Mouse (Mus musculus): ENCODE measurements at regions not wholly inside any gene's neighbourhood (a gene's known extent, or its start where the extent isn't known, plus 50 kb on each side); places are given as distances from the start of the nearest gene placed in this dataset.

DNA sequence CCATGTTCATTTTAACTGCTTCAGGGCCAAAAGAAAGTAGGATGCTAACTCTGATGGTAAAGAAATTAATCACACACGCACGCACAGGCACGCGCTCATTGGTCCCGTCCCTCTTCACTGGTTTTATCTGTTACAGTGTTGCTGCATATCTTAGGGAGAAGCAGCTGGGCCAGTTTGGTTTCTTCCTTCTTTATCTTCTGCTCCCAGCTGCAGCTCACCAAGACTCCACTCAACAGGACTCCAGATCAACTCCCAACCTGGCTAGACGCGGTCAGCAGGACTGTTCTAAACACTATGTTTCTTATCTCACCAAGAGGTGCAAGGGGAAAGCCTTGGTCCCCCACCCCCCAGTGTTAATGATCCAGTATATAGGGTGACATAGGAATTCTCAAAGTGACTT lies 455.9 kb downstream of the Sox2 start:
- Histone ChIP-seq H3K27ac (no peak overlapping the region), H3K27me3 (peaks cover 32% of the 10 kb centered on the region), H3K4me2 (no peak overlapping the region), H3K4me3 (replicated peaks) (no peak overlapping the region), H3K9ac (no peak overlapping the region), H3K36me3 (no peaks in the 10 kb centered on the region), H3K9me3 (replicated peaks) (no peaks in the 10 kb centered on the region), H3K4me1 (no peaks in the 10 kb centered on the region)
- ATAC-seq (replicated peaks; ENCODE audit: low FRiP score): no peak
- WGBS: 70% methylated on average over 7 of the region's 7 CpGs

GRCm38 (mm10) chr3:35133477-35133876 lies 483.3 kb downstream of the Sox2 start:
- H3K9ac ChIP-seq: no peak overlapping the region
- no peak overlapping the region for H3K27ac ChIP-seq
- no peak for ATAC-seq (replicated peaks; ENCODE audit: low FRiP score)
- no peaks in the 10 kb centered on the region for H3K9me3 ChIP-seq (replicated peaks)
- H3K4me3 ChIP-seq (replicated peaks): no peak overlapping the region
- no peaks in the 10 kb centered on the region for H3K27me3 ChIP-seq
- H3K4me1 ChIP-seq: no peaks in the 10 kb centered on the region
- no peaks in the 10 kb centered on the region for H3K36me3 ChIP-seq
- H3K4me2 ChIP-seq: no peak overlapping the region
- 84% methylated on average over 3 of the region's 3 CpGs for WGBS

- no peak overlapping the region for H3K4me3 ChIP-seq (replicated peaks)
- H3K9ac ChIP-seq: no peak overlapping the region
- H3K27me3 ChIP-seq: no peaks in the 10 kb centered on the region
- no peak for ATAC-seq (replicated peaks; ENCODE audit: low FRiP score)
- H3K9me3 ChIP-seq (replicated peaks): no peaks in the 10 kb centered on the region
- 71% methylated on average over 11 of the region's 11 CpGs for WGBS
- no peak overlapping the region for H3K27ac ChIP-seq
- H3K4me2 ChIP-seq: no peak overlapping the region
- no peaks in the 10 kb centered on the region for H3K4me1 ChIP-seq
- no peaks in the 10 kb centered on the region for H3K36me3 ChIP-seq
Observed at GRCm38 (mm10) chr3:35141500-35142220, 491.5 kb downstream of the Sox2 start.

DNA sequence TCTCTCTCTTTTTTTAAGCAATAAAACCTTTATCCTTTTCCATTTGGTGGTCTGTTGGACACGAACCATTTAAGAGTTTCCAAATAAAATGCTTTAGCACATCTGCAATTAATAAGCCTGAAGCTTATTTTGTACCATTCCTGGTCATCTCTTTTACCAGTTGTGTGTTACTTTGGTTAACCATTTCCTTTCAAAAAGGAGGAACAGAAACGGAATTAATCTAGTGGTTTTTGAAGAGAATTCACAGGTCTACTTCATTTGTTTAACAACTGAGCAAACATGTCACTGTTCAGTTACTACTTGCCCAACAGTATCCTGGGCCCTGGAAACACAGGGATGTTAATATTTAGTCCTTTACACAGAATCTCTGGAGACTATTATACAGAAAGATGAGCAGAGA lies 492.5 kb downstream of the Sox2 start:
- ATAC-seq (replicated peaks; ENCODE audit: low FRiP score): no peak
- H3K36me3 ChIP-seq: no peaks in the 10 kb centered on the region
- H3K4me3 ChIP-seq (replicated peaks): no peak overlapping the region
- H3K9me3 ChIP-seq (replicated peaks): no peaks in the 10 kb centered on the region
- H3K4me1 ChIP-seq: no peaks in the 10 kb centered on the region
- WGBS: 69% methylated on average over 2 of the region's 2 CpGs
- H3K4me2 ChIP-seq: no peak overlapping the region
- H3K27ac ChIP-seq: no peak overlapping the region
- no peaks in the 10 kb centered on the region for H3K27me3 ChIP-seq
- no peak overlapping the region for H3K9ac ChIP-seq

DNA sequence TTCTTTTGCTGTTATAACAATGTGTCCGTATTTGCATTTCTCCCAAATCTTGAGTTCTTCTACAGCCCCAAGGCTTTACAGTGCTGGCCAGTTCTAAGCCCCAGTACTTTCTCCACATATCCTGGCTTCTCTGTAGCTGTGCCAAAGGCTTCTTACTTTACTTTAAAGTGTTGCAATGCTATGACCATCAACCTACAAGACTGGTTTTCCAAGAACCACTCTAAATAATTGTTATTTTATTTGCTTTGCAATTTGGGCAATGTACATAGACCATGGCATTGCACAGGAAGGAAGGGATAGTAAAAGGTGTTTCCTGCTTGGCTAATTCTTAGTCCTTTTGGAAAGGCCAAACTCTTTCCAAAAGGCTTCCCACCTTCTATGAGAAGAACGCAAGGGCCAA lies 495.4 kb downstream of the Sox2 start:
- Histone ChIP-seq H3K27ac (no peak overlapping the region), H3K9me3 (replicated peaks) (no peaks in the 10 kb centered on the region), H3K27me3 (no peaks in the 10 kb centered on the region), H3K4me3 (replicated peaks) (no peak overlapping the region), H3K4me2 (no peak overlapping the region), H3K9ac (no peak overlapping the region), H3K36me3 (no peaks in the 10 kb centered on the region), H3K4me1 (peaks cover 5% of the 10 kb centered on the region)
- no peak for ATAC-seq (replicated peaks; ENCODE audit: low FRiP score)
- WGBS: 90% methylated on average over 2 of the region's 2 CpGs

- Histone ChIP-seq H3K27ac (no peak overlapping the region), H3K4me1 (peaks cover 5% of the 10 kb centered on the region), H3K4me2 (no peak overlapping the region), H3K4me3 (replicated peaks) (no peak overlapping the region), H3K36me3 (no peaks in the 10 kb centered on the region), H3K9me3 (replicated peaks) (no peaks in the 10 kb centered on the region), H3K27me3 (no peaks in the 10 kb centered on the region), H3K9ac (no peak overlapping the region)
- no peak for ATAC-seq (replicated peaks; ENCODE audit: low FRiP score)
- WGBS: 88% methylated on average over 5 of the region's 5 CpGs
Observed at GRCm38 (mm10) chr3:35146681-35147080, 496.5 kb downstream of the Sox2 start.

- no peaks in the 10 kb centered on the region for H3K27me3 ChIP-seq
- no peak overlapping the region for H3K4me3 ChIP-seq (replicated peaks)
- no peak overlapping the region for H3K9ac ChIP-seq
- WGBS: 48% methylated on average over 12 of the region's 12 CpGs
- no peaks in the 10 kb centered on the region for H3K36me3 ChIP-seq
- no peak overlapping the region for H3K4me2 ChIP-seq
- no peak for ATAC-seq (replicated peaks; ENCODE audit: low FRiP score)
- H3K4me1 ChIP-seq: peaks cover 5% of the 10 kb centered on the region
- no peaks in the 10 kb centered on the region for H3K9me3 ChIP-seq (replicated peaks)
- H3K27ac ChIP-seq: no peak overlapping the region
Observed at GRCm38 (mm10) chr3:35149251-35149691, 499.1 kb downstream of the Sox2 start.

- Histone ChIP-seq H3K27ac (no peak overlapping the region), H3K36me3 (no peaks in the 10 kb centered on the region), H3K9me3 (replicated peaks) (no peaks in the 10 kb centered on the region), H3K4me3 (replicated peaks) (no peak overlapping the region), H3K4me1 (peaks cover 5% of the 10 kb centered on the region), H3K27me3 (no peaks in the 10 kb centered on the region), H3K4me2 (no peak overlapping the region), H3K9ac (no peak overlapping the region)
- WGBS: 80% methylated on average over 7 of the region's 7 CpGs
- no peak for ATAC-seq (replicated peaks; ENCODE audit: low FRiP score)
Observed at GRCm38 (mm10) chr3:35152191-35152590, 502.0 kb downstream of the Sox2 start.

GRCm38 (mm10) chr3:35154266-35154665 lies 504.1 kb downstream of the Sox2 start:
- no peak overlapping the region for H3K4me2 ChIP-seq
- WGBS: 39% methylated on average over 6 of the region's 6 CpGs
- no peak overlapping the region for H3K9ac ChIP-seq
- no peak overlapping the region for H3K27ac ChIP-seq
- no peaks in the 10 kb centered on the region for H3K36me3 ChIP-seq
- no peaks in the 10 kb centered on the region for H3K27me3 ChIP-seq
- no peak for ATAC-seq (replicated peaks; ENCODE audit: low FRiP score)
- H3K9me3 ChIP-seq (replicated peaks): no peaks in the 10 kb centered on the region
- H3K4me3 ChIP-seq (replicated peaks): no peak overlapping the region
- peaks cover 3% of the 10 kb centered on the region for H3K4me1 ChIP-seq

DNA sequence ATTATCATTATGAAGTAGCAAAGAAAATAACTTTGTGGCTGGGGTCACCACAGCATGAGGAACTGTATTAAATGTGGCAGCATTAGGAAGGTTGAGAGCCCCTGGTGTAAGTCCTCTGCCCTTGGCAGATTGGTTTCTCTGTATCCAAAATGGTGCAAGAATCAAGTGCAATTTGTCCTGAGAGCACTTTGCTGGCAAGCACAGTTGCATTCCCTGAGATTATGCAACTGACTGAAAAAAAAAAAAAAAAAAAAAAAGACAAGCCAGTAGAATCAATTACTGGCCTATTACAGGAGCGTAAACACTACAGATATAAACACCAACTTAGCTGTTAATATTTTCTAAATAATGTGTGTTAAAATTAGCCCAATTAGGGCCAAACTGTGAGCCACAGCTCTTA lies 518.5 kb downstream of the Sox2 start:
- Histone ChIP-seq H3K27me3 (no peaks in the 10 kb centered on the region), H3K4me1 (no peaks in the 10 kb centered on the region), H3K9ac (no peak overlapping the region), H3K9me3 (replicated peaks) (no peaks in the 10 kb centered on the region), H3K4me3 (replicated peaks) (no peak overlapping the region), H3K4me2 (no peak overlapping the region), H3K27ac (no peak overlapping the region), H3K36me3 (no peaks in the 10 kb centered on the region)
- 85% methylated on average over 1 of the region's 1 CpGs for whole genome bisulfite sequencing
- no peak for ATAC-seq (replicated peaks; ENCODE audit: low FRiP score)

- H3K4me3 ChIP-seq (replicated peaks): no peak overlapping the region
- H3K9me3 ChIP-seq (replicated peaks): no peaks in the 10 kb centered on the region
- 83% methylated on average over 12 of the region's 12 CpGs for WGBS
- no peaks in the 10 kb centered on the region for H3K36me3 ChIP-seq
- H3K4me1 ChIP-seq: no peaks in the 10 kb centered on the region
- H3K9ac ChIP-seq: no peak overlapping the region
- no peak overlapping the region for H3K4me2 ChIP-seq
- ATAC-seq (replicated peaks; ENCODE audit: low FRiP score): no peak
- H3K27me3 ChIP-seq: no peaks in the 10 kb centered on the region
- H3K27ac ChIP-seq: no peak overlapping the region
Observed at GRCm38 (mm10) chr3:35178759-35179440, 528.7 kb downstream of the Sox2 start.

DNA sequence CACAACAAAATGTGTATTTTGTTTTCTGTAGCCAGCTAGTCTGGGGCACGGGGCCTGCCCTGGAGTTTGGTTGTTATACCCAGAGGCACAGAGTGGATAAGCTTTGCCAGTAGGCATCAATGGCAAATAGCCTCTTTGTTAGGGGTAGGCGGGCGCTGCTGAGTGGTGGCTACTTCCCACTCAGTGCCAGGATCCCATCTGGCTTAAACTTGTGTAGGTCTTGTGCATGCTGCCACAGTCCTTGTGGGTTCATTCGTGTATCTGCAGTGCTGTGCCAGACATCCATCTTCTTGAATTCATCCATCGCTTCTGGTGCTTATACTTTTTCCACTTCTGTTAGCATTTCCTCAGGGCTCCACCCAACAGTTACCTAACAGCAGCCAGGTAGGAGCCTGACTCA lies 545.4 kb upstream of the Atp11b start:
- no peaks in the 10 kb centered on the region for H3K27me3 ChIP-seq

DNA sequence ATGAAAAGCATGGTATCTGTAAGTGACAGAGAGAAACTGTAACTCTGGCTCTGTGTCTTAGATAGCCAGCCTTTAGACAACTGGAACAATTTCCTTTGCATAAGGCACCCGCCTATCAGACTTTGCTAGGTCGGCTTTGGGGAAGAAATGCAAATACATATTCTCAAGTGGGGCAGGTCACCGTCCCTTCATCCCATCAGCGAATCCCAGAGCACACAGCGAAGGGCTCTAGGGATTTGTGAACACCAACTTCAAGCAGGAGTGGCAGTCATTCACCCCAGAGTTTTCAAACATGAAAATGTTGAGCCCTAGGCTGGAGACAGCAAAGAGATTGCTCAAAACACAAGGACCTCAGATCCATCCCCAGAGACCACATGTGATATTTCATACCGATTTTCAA lies 534.5 kb upstream of the Atp11b start:
- no peak overlapping the region for H3K27ac ChIP-seq
- no peaks in the 10 kb centered on the region for H3K9me3 ChIP-seq (replicated peaks)
- ATAC-seq (replicated peaks; ENCODE audit: low FRiP score): no peak
- 89% methylated on average over 6 of the region's 6 CpGs for WGBS
- H3K9ac ChIP-seq: no peak overlapping the region
- no peaks in the 10 kb centered on the region for H3K36me3 ChIP-seq
- no peaks in the 10 kb centered on the region for H3K4me1 ChIP-seq
- H3K4me2 ChIP-seq: no peak overlapping the region
- H3K27me3 ChIP-seq: no peaks in the 10 kb centered on the region
- H3K4me3 ChIP-seq (replicated peaks): no peak overlapping the region

More for the DNA sequence above, 545.4 kb upstream of the Atp11b start:
- ATAC-seq (replicated peaks; ENCODE audit: low FRiP score): no peak
- Histone ChIP-seq H3K4me1 (no peaks in the 10 kb centered on the region), H3K9me3 (replicated peaks) (no peaks in the 10 kb centered on the region), H3K9ac (no peak overlapping the region), H3K4me3 (replicated peaks) (no peak overlapping the region), H3K4me2 (no peak overlapping the region), H3K36me3 (no peaks in the 10 kb centered on the region), H3K27ac (no peak overlapping the region)
- WGBS: 90% methylated on average over 5 of the region's 5 CpGs
